Mouse (Mus musculus) liver, adult 2 months (tissue): ENCODE measurements around the gene Dtx2.

ENCODE experiments used
- CTCF ChIP-seq: fragments of 200-500 bp; IDR thresholded peaks from 2 replicates; pipeline ENCODE4 v1.5.1; 2011; ENCODE audit warnings: low read depth, low read length, control low read depth
- POLR2A ChIP-seq: fragments of 200-500 bp; IDR thresholded peaks from 2 replicates; pipeline ENCODE4 v1.6.1; 2011; ENCODE audit warnings: low read length, control low read depth; ENCODE audit not compliant: insufficient read depth; ENCODE audit errors: extremely low read depth

DNA sequence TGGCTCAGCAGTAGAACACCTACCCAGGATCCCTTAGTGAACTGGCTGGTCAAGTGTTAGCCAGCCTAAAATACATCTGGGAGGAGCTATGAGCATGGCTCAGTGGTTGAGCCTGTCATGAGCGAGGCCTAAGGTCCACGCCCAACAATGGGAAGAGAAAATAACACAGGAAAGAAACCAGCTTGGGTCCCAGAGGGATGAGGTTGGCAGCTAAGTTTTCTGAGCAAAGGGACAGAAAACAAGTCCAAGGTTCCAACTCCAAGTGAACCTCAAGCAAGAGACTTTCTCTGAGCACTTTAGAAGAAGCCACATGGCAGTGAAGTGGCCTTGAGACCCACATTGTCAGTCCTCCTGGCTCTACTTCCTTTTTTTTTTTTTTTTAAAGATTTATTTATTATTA lies 42.9 kb upstream of the Dtx2 start:
- TF ChIP-seq POLR2A (no peak), CTCF (no peak)
